Mouse (Mus musculus): ENCODE results near the gene Ranbp1. TPM values are rescaled to one million over a fixed set of nuclear protein-coding genes. Genes with fewer than 3 reads are reported as not detected.

Gene Ranbp1
- total RNA-seq (2023; ENCODE audit: inconsistent age): 99.2 to 109 TPM (median 108 TPM) in 4 replicates

GRCm38 (mm10) chr16:18248433-18249363 is at the start of gene Ranbp1, which contains the start of gene Trmt2a:
Gene Ranbp1, minus strand, starts transcription at chr16:18248732.
Gene Trmt2a, plus strand, starts transcription at chr16:18248679.

GRCm38 (mm10) chr16:18289067-18289588 is 40.6 kb upstream of the Ranbp1 start, which contains the start of gene Dgcr8:
Gene Dgcr8, minus strand, starts transcription at chr16:18289246.

GRCm38 (mm10) chr16:18258221-18258620 is 9.7 kb upstream of the Ranbp1 start, which contains the start of gene Gm49776:
Gene Gm49776, minus strand, starts transcription at chr16:18258321.

GRCm38 (mm10) chr16:18234671-18235388 is 13.7 kb downstream of the Ranbp1 start, which contains the start of gene Zdhhc8:
Gene Zdhhc8, minus strand, starts transcription at chr16:18235136.

GRCm38 (mm10) chr16:18217579-18217978 is 31.0 kb downstream of the Ranbp1 start, which contains the start of gene Ccdc188:
Gene Ccdc188, plus strand, starts transcription at chr16:18217879.

Other genes starting within 250 kb of the Ranbp1 start
- gene Dgcr6, start 195.9 kb downstream of the Ranbp1 start, total RNA-seq (2023; ENCODE audit: inconsistent age): 19.0 to 24.7 TPM (median 23.8 TPM) in 4 replicates
- gene Prodh, start 158.5 kb downstream of the Ranbp1 start, total RNA-seq (2023; ENCODE audit: inconsistent age): 8.5 to 13.7 TPM (median 10.6 TPM) in 4 replicates
- gene Rtn4r, start 121.1 kb downstream of the Ranbp1 start, total RNA-seq (2023; ENCODE audit: inconsistent age): 0.29 TPM in 1 of 4 replicates, not detected in the others
- gene Ccdc188, start 30.9 kb downstream of the Ranbp1 start, total RNA-seq (2023; ENCODE audit: inconsistent age): not detected in 4 replicates
- 18.9 to 28.1 TPM (median 25.2 TPM) in 4 replicates for gene Zdhhc8, start 13.6 kb downstream of the Ranbp1 start, total RNA-seq (2023; ENCODE audit: inconsistent age)
- gene Trmt2a, start 53 bp downstream of the Ranbp1 start, total RNA-seq (2023; ENCODE audit: inconsistent age): 150 to 190 TPM (median 173 TPM) in 4 replicates
- not detected in 4 replicates for gene Gm49776, start 9.6 kb upstream of the Ranbp1 start, total RNA-seq (2023; ENCODE audit: inconsistent age)
- gene Dgcr8, start 40.5 kb upstream of the Ranbp1 start, total RNA-seq (2023; ENCODE audit: inconsistent age): 32.5 to 41.7 TPM (median 40.3 TPM) in 4 replicates
- gene Tango2, start 99.4 kb upstream of the Ranbp1 start, total RNA-seq (2023; ENCODE audit: inconsistent age): 30.4 to 33.3 TPM (median 31.8 TPM) in 4 replicates
- gene Arvcf, start 99.5 kb upstream of the Ranbp1 start, total RNA-seq (2023; ENCODE audit: inconsistent age): 5.1 to 9.0 TPM (median 6.8 TPM) in 4 replicates
- 16.5 to 19.6 TPM (median 17.9 TPM) in 4 replicates for gene Txnrd2, start 177.7 kb upstream of the Ranbp1 start, total RNA-seq (2023; ENCODE audit: inconsistent age)
- 11.0 to 14.4 TPM (median 12.7 TPM) in 4 replicates for gene Comt, start 178.1 kb upstream of the Ranbp1 start, total RNA-seq (2023; ENCODE audit: inconsistent age)
- gene Gnb1l, start 250.0 kb upstream of the Ranbp1 start, total RNA-seq (2023; ENCODE audit: inconsistent age): 4.9 to 7.2 TPM (median 5.9 TPM) in 4 replicates